Mouse (Mus musculus) megakaryocyte, embryonic 14.5 days (primary cell): ENCODE results near the gene Sacm1l.

ENCODE experiments used
- FLI1 ChIP-seq: IDR thresholded peaks from 2 replicates; pipeline ENCODE4 v1.6.1; 2012; ENCODE audit warnings: low read length, inconsistent platforms, mixed read lengths
- GATA1 ChIP-seq: IDR thresholded peaks from 3 replicates; pipeline ENCODE4 v1.6.1; 2012; ENCODE audit warnings: mixed read lengths, low read length, inconsistent platforms, borderline replicate concordance

GRCm38 (mm10) chr9:123489727-123490343, 39.7 kb upstream of the Sacm1l start:
- TF ChIP-seq FLI1 (no peak), GATA1 (no peak)
